Mouse (Mus musculus) cerebellum, adult 9-11 months (tissue): ENCODE data around the gene Gm49387.
A peak's percentile ranks its signal among the peaks of the same experiment; 100 is the strongest.
"Not testable (repeated sequence)": the region's sequence is repeated elsewhere in the genome, so short reads cannot be mapped to it uniquely, and the experiment has no call there.

Source experiments
- DNase-seq: peaks from one replicate; pipeline ENCODE4 v3.0.0; 2022

Gene Gm49387

DNA sequence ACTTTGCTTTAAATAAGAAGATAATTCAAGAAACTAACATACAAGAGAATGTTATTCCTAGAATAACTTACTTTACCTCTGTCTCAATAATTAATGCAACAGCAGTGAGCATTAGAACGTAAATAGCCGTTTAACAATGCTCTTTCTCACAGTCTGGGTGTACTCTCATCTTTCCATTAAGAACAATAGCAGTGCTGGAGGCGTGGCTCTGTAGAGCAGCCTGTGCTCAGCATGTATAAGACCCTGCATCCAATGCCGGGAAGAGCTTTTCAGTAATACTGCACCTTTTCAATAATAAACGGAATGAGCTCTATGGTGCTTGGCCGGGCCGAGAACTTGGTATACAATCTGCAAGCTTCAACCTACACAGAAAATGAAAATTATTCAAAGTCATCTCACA is 10.0 kb downstream of the Gm49387 start:
- DNase-seq, result no peak

DNA sequence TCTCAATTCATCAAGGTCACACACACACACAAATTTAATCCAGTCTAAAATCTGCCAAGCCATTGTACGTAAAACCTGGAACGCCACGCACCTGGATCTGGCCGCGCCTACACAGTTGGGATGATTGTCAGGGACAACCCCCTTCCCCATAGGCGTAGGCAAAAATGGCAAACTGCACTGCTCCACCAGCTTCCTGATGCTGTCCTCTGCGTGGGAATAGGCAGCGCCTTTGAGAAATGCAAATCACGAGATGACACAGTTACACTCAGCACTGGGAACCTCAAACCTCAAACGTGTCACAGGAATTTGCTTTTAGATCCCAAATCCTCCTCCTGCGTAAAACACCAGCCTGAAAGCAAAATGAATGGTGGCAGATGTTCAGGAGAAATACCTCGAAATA is 17.9 kb downstream of the Gm49387 start:
- no peak for DNase-seq

DNA sequence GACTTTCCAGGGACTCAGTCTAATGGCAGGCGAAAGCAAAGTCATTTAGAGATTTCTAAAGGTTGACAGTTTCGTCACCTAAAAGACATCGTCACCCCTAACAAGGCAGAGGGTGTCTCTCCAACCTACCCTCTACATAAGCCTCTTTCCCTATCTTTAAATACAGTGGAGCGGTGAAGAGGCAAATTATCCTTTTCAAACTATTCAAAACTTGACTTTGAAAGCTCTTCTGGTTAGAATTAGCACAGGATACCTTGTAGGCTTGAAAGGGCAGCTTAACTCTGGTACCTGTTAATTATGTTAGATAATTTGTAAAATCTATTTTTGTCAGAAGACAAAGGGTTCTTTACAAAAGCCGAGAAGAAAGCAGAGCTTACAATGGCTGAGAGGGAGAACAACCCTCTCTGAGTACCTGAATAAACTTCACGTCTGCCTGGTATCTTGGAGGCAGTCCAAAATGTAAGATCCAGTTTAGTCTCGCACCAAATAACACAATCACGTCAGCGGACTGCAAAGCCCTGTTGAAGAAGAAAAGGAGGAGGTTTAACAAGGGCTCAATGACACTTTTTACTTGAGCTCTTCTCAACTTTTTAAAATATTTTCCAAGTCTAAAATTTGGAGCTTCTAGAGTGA is 20.0 kb downstream of the Gm49387 start:
- no peak for DNase-seq

DNA sequence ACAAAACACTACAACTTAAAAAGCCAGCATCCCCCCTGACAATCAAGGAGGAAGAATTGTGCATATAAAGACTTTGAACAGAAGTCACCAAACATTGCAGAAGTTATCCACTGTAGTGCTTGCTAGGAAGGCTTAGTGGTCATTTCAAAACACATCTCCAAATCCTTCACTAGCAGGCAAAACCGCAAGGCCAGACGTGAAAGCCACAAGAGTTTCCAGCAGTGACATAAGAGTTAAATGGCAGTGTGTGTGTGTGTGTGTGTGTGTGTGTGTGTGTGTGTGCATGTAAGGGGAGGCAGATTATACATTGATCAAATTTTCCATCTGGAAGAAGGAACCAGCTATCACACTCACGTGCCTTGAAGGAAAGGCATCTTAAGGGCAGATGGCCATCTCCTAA is 22.7 kb downstream of the Gm49387 start:
- no peak for DNase-seq

DNA sequence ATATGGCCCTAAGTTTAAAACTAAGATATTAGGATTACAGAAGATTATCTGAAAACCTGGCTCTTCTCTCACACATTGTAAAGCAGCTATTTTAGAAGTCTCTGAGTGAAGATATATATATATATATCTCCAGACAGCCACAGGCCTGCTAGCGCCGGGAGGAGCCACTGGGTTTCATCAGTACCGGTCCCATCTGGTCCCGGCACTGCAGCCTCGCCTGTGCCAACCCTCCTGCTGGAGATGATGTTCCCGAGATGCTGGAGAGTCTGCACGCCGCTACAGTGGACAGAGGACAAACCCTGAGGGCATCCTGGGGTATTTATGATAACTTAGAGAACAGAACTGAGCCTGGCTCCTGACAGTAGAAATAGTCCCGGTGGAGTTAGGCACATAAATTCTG is 23.5 kb downstream of the Gm49387 start:
- DNase-seq, result no peak

DNA sequence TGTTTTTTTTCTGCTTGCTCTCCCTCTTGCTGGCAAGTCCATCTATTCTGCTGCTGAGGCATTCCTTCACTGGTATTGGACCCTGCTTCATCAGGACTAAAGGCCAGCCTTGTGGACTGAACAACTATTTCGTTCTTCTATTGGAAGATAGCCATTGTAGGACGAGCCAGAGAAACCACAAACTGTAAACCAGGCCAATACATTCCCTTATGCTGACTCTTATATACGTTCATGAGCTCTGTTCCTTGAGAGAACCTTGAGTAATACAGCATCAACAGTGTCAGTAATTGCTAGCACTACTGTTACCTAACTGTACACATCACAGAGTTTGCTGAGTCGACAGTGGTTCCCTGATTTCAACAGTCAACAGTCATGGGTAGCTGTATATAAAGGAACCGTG is 27.0 kb downstream of the Gm49387 start:
- DNase-seq, result no peak

DNA sequence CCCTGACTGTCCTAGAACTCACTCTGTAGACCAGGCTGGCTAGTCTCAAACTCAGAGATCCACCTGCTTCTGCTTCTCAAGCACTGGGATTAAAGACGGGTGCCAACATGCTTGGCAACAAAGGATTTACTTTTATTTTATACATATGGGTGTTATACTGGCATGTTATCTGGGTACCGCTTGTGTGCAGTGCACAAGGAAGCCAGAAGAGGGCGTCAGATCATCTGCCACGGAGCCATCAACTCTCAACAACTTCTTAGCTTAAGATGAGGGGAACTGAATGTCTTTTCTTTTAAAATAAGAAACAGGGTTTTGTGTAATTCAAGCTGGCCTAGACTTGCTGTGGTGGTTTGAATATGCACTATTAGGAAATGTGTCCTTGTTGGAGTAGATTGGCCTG is 28.7 kb downstream of the Gm49387 start:
- DNase-seq, result no peak

DNA sequence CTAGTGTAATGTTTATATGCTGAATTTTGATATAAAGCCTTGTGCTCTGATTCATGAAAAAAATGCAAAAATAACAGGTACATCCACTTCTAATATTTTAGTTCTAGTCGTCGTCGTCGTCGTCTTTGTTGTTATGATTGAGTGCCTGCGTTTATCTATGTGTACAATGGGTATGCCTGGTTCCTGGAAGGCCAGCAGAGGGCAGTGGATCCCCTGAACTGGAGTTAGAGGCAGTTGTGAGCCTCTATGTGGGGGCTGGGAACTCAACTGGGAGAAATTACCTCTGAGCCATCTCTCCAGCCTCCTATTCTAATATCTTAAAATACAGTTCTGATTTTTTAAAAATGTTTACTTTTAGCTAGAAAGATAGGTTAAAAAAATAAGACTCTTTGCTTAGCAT is 35.2 kb downstream of the Gm49387 start:
- no peak for DNase-seq

DNA sequence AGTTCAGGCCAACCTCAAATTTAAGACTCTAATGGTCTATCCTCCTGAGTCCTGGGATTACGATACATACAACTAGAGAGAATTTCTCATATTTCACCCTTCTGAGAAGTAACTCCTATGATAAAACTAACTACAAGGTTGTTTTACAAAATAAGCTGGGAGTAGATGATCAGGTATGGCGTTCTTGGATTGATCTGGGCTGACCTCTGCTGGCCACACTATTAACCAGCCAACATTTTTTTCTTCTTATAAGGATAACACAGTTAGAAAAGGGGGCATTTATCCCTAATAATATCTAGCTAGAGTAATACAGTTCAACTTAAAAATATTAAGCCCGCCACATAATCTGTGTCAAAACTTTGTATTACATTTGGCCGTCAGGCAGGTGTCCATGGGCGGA is 35.8 kb downstream of the Gm49387 start:
- DNase-seq, result peak; percentile 6

DNA sequence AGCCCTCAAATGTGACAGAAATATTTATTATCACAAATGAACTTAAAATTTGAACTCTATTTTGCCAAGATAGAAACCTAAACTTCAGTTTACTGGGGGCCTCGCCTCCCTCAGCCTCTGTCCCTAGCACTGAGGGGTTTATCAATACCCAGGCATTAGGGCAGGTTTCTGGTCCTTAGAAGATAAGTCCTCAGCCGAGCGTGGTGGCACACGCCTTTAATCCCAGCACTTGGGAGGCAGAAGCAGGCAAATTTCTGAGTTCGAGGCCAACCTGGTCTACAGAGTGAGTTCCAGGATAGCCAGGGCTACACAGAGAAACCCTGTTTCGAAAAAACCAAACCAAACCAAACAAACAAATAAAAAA is 38.1 kb downstream of the Gm49387 start:
- not testable (repeated sequence) for DNase-seq

DNA sequence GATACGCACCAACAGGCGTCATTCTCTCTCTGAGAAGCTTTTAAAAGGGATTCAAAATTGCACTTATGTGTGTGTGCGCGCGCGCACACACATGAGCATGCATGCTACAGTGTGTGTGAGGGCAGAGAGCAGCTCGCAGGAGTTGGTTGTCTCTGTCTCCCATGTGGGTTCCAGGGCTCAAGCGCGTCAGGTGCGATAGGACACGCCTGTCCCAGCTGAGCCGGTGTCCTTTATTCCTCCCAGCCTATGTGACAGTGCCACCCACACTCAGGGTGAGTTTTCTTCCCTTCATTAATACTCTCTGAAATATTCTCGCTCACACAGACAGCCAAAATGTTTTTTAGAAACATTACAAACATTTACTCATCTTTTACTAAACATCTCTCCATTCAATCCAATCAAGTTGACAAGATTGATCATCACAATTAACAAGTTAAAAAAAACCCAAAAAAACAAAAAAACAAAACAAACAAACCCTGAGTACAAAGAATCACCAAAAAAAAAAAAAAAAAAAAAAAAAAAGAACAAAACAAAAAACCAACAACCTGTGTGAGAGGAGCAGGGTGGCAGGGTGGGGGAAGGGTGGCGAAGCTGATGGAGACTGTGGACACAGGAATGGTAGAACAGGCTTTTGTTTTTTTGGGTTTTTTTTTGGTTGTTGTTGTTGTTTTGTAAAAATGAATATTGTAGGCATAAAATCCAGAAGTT is 38.6 kb downstream of the Gm49387 start:
- no peak for DNase-seq

DNA sequence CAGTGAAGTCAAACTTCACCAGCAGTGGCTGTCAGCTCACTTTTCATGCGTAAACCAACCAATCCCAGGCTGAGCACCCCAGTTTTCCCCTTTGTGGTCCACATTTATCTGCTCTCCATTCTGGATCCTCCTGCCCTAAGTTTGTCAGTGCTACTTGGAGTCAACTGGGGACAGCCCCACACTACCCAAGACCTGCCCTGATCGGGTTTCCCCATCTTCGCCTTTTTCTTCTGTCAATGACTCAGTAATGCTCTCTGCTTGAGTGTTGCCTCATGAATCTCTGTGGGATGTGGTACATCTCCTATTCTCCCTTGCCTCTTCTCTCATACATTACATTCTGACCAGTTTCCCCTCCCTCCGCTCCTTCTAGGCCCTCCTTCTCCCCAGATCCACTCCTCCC is 43.2 kb downstream of the Gm49387 start:
- no peak for DNase-seq

DNA sequence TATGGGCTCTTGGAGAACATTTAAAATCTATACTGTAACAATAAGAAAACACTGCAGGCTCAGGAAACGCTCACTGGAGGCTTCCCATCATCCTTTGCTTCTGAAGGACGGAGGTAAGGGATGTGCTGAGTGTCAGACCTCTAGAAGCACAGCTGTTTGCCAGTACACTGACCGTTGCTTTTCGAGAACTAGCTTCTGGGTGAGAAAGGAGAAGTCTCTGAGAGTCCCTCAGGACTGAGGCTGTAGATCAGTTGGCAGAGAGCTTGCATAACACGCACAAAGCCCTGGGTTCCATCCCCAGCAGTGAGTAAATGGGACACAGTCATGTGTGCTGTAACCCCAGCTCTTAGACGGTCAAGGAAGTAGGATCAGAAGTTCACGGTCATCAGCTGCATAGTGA is 44.3 kb downstream of the Gm49387 start:
- no peak for DNase-seq

DNA sequence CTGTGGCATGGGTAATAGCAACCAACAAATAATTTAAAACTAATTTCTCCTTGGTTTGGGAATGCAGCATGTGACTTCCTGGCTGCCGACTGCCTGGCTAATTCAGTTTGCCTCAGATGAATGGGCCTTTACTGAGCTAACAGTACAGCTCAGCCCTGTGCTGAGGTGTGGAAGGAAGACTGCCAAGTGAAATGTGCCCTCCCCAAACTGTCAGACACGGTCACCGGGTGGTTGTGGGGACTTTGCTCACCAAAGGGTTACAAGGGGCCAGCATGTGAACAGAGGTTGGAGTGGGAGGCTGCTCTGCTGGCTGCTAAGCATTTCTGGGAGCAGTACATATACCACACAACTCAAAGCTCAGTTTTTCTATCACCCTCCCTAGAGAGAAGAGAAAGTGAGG is 46.0 kb downstream of the Gm49387 start:
- DNase-seq, result no peak

DNA sequence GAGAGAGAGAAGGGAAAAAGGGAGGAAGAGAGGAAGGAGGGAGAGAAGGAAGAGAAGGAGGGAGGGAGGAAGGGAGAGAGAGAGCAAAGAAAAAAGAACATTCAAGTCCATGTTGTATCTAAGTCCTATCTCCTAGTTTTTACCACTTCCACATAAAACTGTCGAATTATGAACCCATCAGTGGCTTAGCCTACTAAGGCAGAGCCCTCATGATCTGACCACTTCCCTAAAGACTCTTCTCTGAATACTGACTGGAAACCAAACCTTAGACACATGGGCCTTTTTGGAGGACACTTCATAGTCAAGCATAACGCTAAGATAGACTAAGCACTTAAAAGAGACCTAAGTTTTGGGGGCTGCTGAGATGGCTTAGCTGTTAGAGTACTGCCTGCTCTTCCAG is 47.6 kb downstream of the Gm49387 start:
- DNase-seq, result no peak

DNA sequence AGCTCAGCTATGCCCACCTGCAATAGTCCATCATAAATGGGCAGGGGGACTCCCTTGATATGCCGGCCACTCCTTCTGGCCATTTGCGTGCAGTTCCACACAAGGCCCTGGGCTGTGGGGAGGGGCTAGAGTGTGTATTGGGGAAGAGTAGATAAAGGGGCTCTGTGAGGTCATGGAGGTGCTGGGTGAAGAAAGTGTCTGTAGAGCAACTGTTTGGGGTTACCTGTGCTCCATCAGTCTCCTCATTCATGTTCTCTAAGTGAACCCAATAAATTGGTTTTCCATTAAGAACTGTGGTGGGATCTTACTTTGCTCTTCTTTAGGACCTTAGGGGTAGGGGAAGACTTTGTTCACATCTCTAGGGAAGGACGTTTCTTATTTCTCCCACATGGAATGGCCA is 49.4 kb downstream of the Gm49387 start, which contains the start of gene Colq:
Gene Colq, minus strand, starts transcription at position 101 of the 400 bp plus-strand sequence.
- DNase-seq, result no peak

DNA sequence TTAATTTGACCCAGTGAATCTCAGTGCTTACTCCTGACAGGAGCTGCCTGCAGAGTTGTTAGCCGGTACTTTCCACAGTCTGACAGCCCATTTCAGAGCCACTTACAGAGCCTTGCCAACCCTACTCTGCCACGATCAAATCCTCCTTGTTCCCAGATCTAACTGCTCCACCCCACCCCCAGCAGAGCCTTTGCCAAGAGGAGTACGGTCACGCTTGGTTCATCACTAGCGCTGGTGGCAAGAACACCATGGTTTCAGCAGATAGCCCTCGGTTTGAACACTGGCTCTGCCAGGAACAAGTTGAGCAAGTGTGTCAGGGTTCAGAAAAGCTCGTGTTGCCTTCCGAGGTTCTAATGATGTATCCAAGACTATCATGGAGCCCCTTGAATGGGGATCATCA is 54.2 kb downstream of the Gm49387 start:
- DNase-seq, result no peak

DNA sequence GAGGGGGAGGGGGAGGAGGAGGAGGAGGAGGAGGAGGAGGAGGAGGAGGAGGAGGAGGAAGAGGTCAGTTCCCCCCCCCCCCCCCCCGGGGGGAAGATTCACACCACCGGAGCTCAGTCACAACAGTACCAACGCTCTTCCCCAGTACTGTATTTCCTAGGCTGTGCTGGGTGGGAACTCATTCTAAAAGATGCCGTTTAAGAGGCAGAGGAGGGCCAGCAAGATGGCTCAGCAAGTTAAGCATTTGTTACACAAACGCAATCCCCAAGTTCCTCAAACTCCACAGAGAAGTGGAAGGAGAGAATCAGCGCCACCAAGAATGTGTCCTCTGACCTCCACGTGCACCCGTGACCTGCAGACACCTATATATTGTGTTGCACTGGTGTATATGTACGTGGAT is 57.6 kb downstream of the Gm49387 start:
- no peak for DNase-seq

DNA sequence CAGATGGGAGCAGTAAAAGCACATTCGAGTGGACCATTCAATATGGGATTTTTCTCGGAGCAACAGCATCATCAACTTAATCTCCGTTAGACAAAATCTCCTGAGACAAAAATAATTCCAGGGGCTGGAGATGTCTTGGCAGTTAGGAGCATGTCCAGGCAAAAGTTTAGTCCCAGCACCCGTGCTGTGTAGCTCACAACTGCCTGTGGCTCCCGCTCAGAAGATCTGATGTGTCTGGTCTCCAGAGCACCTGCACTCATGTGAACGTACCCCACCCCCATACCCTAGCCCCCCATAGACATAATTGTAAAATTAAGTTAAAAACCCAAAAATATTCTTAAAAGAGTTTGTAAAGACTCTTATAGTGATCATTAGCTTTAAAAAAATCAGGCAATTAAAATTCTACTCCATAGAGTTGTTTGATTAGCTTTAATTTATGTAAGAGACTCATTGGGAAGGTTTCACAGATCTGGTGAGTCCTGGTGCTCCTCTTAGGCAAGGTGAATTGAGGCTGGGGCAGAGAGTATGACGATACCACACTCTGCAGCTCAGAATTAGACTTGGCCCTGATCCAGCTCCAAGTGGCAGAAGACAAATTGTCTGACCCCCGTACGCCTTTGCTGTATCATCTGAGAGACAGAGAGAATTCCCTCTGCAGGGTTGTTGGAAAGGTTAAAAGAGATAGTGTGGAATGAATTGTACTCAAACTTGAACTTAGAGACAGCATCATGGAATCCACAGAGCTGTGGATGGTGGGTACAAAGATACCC is 62.5 kb downstream of the Gm49387 start:
- DNase-seq, result no peak

DNA sequence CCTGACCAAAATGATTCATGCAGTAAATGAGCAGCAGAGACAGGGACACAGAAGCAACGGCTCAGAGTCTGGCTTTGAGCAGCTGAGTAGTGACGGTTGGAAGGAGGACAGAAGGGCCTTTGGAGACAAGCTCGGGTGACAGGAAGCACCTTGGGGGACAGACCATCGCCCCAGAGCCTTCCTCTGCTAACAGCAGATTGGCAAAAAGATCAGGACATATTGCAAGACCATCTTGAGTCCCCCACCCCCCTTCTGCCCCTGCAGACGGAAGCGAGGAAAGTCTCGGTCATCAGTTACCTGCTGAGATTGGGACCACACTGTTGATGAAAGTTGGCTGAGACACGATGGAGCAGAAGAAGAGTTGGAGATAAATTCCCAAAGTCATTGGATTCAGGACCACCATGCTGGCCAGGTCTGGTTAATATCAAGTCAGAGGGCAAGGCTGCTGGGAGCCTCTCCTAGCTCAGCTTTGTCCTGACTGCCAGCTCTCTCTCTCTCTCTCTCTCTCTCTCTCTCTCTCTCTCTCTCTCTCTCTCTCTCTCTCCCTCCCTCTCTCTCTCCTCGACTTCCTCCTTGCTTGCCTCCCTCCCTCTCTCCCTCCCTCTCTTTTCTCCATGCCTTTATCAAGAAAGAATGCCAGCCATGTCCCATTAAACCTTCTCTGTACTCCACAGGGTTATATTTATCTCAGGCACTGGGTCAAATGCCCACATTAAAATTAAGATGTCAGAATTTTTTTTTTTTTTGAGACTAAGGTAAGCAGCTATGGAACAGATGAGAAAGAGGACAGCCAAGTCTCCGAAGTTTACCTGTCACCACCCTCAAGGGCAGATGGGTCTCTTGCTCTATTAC is 63.6 kb downstream of the Gm49387 start:
- no peak for DNase-seq

DNA sequence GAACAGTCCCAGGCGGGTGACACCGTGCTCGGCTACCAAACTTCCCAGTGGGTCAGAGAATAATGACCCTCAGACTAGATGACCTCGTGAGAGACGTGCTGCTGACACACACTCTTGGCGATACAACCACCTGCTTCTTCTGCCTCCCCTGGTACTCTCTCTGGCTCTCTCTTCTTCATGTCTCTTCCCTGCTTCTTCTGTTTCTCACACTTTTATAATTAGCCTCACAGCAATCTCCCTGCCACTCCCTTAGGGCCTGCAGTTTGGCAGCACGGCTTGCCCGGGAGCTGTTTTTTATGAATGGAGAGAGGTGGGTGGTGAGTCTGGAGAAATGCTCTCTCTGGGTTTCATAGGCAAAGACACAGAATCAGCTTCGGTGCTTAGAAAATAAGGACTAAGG is 64.8 kb downstream of the Gm49387 start:
- DNase-seq, result no peak

DNA sequence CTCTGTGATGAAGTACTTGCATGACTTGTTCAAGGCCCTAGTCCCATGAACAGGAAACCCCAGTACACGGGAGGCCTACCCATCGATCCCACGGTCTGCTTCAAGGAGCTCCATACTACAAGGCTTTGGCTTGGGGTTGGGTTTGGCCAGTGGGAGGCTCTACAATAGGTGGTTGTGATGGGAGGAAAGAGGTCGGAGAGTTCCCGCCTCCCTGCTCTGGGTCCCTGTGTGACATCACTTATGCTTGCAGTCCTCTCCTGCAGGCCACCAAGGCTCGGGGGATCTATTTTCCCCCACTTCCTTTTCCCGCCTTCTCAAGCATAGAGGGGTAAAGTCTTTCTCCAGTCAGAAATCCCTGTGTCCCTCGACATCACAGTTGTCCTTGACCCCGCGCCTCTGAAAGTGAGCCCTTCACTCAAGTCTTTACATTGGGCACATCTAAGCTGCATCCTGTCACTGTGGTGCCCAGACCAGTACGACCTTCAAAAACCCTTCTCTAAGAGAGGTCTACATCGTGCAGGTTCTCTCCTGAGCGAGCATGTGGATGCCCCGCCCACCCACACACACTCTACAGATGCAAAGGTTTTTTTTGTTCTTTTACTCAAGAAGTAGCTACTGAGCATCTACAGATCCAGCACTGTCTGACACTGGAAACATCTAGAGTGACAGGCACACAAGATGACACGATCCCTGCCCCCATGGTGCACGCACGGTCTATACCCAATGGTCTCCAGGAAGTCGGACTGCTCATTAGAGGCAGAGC is 65.6 kb downstream of the Gm49387 start:
- DNase-seq, result no peak
